In the genomic region with DNA sequence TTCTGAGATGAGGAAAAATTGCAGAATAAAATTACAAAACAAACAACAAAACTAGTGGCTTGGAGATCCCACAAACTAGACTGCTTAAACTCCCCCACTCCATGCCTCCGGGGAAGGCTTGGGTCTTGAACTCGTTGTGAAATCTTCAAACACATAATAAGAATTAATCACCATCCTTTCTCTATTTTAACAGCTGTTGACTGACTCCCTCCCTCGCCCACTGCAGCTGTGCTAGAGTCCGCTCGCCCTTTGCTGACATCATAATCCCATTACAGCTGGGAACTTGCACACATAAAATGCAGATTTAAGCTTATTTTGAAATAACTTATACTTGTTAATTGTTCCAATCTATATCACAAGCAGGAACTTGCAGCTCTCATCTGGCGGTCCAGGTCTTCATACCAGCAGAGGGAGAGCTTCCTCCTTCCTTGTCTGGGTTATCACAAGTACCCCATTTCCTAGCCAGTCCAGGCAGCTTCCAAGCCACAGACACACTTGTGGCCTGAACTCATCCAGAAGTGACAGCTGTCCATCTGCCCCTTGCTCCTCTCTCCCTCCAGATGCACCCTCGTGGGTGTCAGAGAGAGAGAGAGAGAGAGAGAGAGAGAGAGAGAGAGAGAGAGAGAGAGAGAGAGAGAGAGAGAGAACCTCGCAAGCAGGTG, we compare ENCODE assay signal across 11 mouse cellular contexts.
DNase-seq lines count a peak whose midpoint lies in the region; ATAC-seq and TF ChIP-seq lines count a peak whose summit lies in the region.
"Had no signal": no experiment of that assay in that cellular context is flagged by ENCODE, and none has a peak within 500 bp of the region (broad histone marks: within the 10 kb centered on the region; RNA-seq: fewer than 3 reads in every experiment).

No protein-coding gene starts in this region.

- 27% methylated on average over 8 of the region's 8 CpGs for WGBS in limb, embryonic 14.5 days

- H3K4me1 ChIP-seq in limb, embryonic 14.5 days (ENCODE audit: control insufficient read depth, insufficient read depth, low read length) = peaks cover 57% of the 10 kb centered on the region

- 0 out of 2 replicates have a peak, but pooled peaks have one; percentile 29 for ATAC-seq in common myeloid progenitor, adult 5-6 weeks (replicated peaks; ENCODE audit: low read depth, poor library complexity, severe bottlenecking)
- ATAC-seq in limb, embryonic 14.5 days (ENCODE audit: low FRiP score, low read depth) = 0 out of 2 replicates have a peak, but pooled peaks have one; percentile 20
- ATAC-seq: forebrain, embryonic 15.5 days had no signal

- H3K9me3 ChIP-seq in limb, embryonic 14.5 days (ENCODE audit: control insufficient read depth, low read length) = no peaks in the 10 kb centered on the region
- H3K9me3 ChIP-seq: forebrain, embryonic 15.5 days; limb, embryonic 15.5 days had no signal

- no peak for TF ChIP-seq POLR2A in limb, embryonic 14.5 days (IDR thresholded peaks at IDR 0.05; ENCODE audit: borderline replicate concordance, extremely low read depth, insufficient read depth, insufficient read length)

- H3K4me2 ChIP-seq in limb, embryonic 14.5 days (replicated peaks; ENCODE audit: low read depth, low read length, severe bottlenecking) = no peak overlapping the region
- H3K4me2 ChIP-seq: forebrain, embryonic 15.5 days; limb, embryonic 15.5 days had no signal

- H3K4me3 ChIP-seq in limb, embryonic 14.5 days (replicated peaks; ENCODE audit: low read length) = no peak overlapping the region
- H3K4me3 ChIP-seq: forebrain, embryonic 15.5 days; limb, embryonic 15.5 days had no signal

- no peak overlapping the region for H3K27ac ChIP-seq in limb, embryonic 14.5 days (replicated peaks; ENCODE audit: low read depth, low read length)
- H3K27ac ChIP-seq: forebrain, embryonic 15.5 days; limb, embryonic 15.5 days had no signal

- no peaks in the 10 kb centered on the region; the same call in 1 of the 2 replicates for H3K27me3 ChIP-seq in limb, embryonic 14.5 days (ENCODE audit: control insufficient read depth, insufficient read depth, low read length)
- H3K27me3 ChIP-seq: forebrain, embryonic 15.5 days had no signal

- H3K9ac ChIP-seq in limb, embryonic 14.5 days (ENCODE audit: low read depth, low read length, severe bottlenecking) = no peak overlapping the region
- H3K9ac ChIP-seq: forebrain, embryonic 15.5 days; limb, embryonic 15.5 days had no signal

- peak; percentile 25 for DNase-seq in gastrocnemius, adult 18-20 months (ENCODE audit: low spot score)
- no peak for DNase-seq in gastrocnemius, postnatal 10 days
- DNase-seq in kidney, postnatal 10 days = peak; percentile 48
- no peak for DNase-seq in kidney, adult 18-20 months
- peak; percentile 47 for DNase-seq in limb, embryonic 14.5 days (ENCODE audit: low spot score)
- DNase-seq in adrenal gland, adult 18-20 months (ENCODE audit: low spot score in 2 of 2) = no peak
- no peak for DNase-seq in right cerebral cortex, postnatal 25 days
- DNase-seq: thymus, postnatal 14 days had no signal

- H3K36me3 ChIP-seq in limb, embryonic 14.5 days (ENCODE audit: control insufficient read depth, insufficient read depth, low read length) = no peaks in the 10 kb centered on the region
- H3K36me3 ChIP-seq: forebrain, embryonic 15.5 days; limb, embryonic 15.5 days had no signal

Comparison
In these comparisons a context has a peak if more than half of its experiments do, and no peak if none do; other contexts are left out.
1. DNase-seq: peak in gastrocnemius, adult 18-20 months (single experiment), kidney, postnatal 10 days (single experiment) and limb, embryonic 14.5 days (single experiment); none in gastrocnemius, postnatal 10 days (single experiment), kidney, adult 18-20 months (single experiment), adrenal gland, adult 18-20 months (0 of 2) and right cerebral cortex, postnatal 25 days (single experiment).